7 mouse cellular contexts compared by ENCODE assay signal in the genomic region with DNA sequence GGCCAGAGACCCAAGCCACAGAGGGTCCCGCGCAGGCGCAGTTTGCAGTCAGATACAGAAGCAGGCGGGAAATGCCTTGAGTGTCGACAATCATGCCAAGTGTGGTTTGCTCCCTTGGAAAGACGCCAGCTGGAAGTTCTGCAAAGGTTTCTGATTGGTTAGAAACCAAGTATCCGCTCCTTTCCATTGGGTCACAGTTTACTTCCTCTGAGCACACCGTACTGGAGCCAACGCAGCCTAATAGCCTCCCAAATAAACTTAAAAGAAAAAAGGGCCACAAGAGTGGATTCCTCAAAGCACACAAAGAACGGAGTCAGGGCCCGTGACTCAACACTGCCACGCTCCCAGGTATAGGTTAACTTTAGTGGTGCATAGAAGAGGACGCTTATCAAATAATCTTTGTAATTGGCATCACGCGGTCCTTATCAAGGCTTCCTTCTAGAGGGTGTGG.
A peak's percentile ranks its signal among the peaks of the same experiment; 100 is the strongest.
DNase-seq lines count a peak whose midpoint lies in the region; ATAC-seq lines count a peak whose summit lies in the region.

No protein-coding gene starts in this region.

- H3K4me2 ChIP-seq in intestine, embryonic 15.5 days (replicated peaks): 0 out of 2 replicates have a peak overlapping the region, but pooled peaks have one; percentile 3

- no peaks in the 10 kb centered on the region for H3K27me3 ChIP-seq in intestine, embryonic 15.5 days (replicated peaks)

- WGBS in intestine, embryonic 15.5 days: 54% methylated on average over 15 of the region's 15 CpGs

- H3K27ac ChIP-seq in intestine, embryonic 15.5 days: no peak overlapping the region

- intact Hi-C loops in left cerebral cortex, postnatal 4 days (cut with DNase I): no loop called here
- intact Hi-C loops in left cerebral cortex, postnatal 36 days (cut with DNase I): no loop called here

- H3K9me3 ChIP-seq in intestine, embryonic 15.5 days: no peaks in the 10 kb centered on the region

- ATAC-seq in common myeloid progenitor, adult 5-6 weeks (replicated peaks; ENCODE audit: low read depth, poor library complexity, severe bottlenecking): peak; percentile 42; the same call in 1 of the 2 replicates
- peak; percentile 75 for ATAC-seq in intestine, embryonic 15.5 days
- 0 out of 2 replicates have a peak, but pooled peaks have one; percentile 37 for ATAC-seq in megakaryocyte progenitor cell, adult 5-6 weeks (replicated peaks; ENCODE audit: poor library complexity)
- no peak for ATAC-seq in megakaryocyte-erythroid progenitor cell, adult 5-6 weeks (replicated peaks; ENCODE audit: low FRiP score, low TSS enrichment, poor library complexity, severe bottlenecking)

- no peaks in the 10 kb centered on the region for H3K36me3 ChIP-seq in intestine, embryonic 15.5 days

- peaks cover 15% of the 10 kb centered on the region; the same call in 1 of the 2 replicates for H3K4me1 ChIP-seq in intestine, embryonic 15.5 days (replicated peaks)

- peak; percentile 72 for DNase-seq in left cerebral cortex, postnatal 4 days
- DNase-seq in left cerebral cortex, postnatal 36 days (ENCODE audit: low spot score in 2 of 2): no peak
- DNase-seq in yolk sac, embryonic 10.5 days (ENCODE audit: low spot score): no peak

- no peak overlapping the region for H3K4me3 ChIP-seq in intestine, embryonic 15.5 days (replicated peaks)

- no peak overlapping the region for H3K9ac ChIP-seq in intestine, embryonic 15.5 days
